Mouse (Mus musculus) skeletal muscle tissue, adult 2 months (tissue): ENCODE measurements around the gene Tspan14.

Experiments
- DNase-seq: peaks from one replicate; pipeline ENCODE4 v3.0.0-alpha.2; 2012; ENCODE audit warnings: low read depth, low spot score

Gene Tspan14

GRCm38 (mm10) chr14:40952715-40953114, 13.9 kb downstream of the Tspan14 start:
- DNase-seq = no peak

GRCm38 (mm10) chr14:40952301-40952700, 14.3 kb downstream of the Tspan14 start:
- no peak for DNase-seq

GRCm38 (mm10) chr14:40949730-40950614, 16.6 kb downstream of the Tspan14 start:
- DNase-seq = no peak

GRCm38 (mm10) chr14:40949047-40949446, 17.6 kb downstream of the Tspan14 start:
- DNase-seq = no peak

GRCm38 (mm10) chr14:40948522-40948921, 18.1 kb downstream of the Tspan14 start:
- DNase-seq = no peak

- no peak for DNase-seq
Observed at GRCm38 (mm10) chr14:40947431-40948394, 18.9 kb downstream of the Tspan14 start.

GRCm38 (mm10) chr14:40943802-40944201, 22.8 kb downstream of the Tspan14 start:
- no peak for DNase-seq

- DNase-seq = no peak
Observed at GRCm38 (mm10) chr14:40942429-40942828, 24.2 kb downstream of the Tspan14 start.

GRCm38 (mm10) chr14:40938380-40938987, 28.1 kb downstream of the Tspan14 start:
- DNase-seq = no peak

GRCm38 (mm10) chr14:40937052-40937451, 29.6 kb downstream of the Tspan14 start:
- no peak for DNase-seq

- DNase-seq = no peak
Observed at GRCm38 (mm10) chr14:40935481-40935880, 31.1 kb downstream of the Tspan14 start.

- DNase-seq = no peak
Observed at GRCm38 (mm10) chr14:40935054-40935453, 31.6 kb downstream of the Tspan14 start.

GRCm38 (mm10) chr14:40933328-40933727, 33.3 kb downstream of the Tspan14 start:
- DNase-seq = no peak

- no peak for DNase-seq
Observed at GRCm38 (mm10) chr14:40932225-40932624, 34.4 kb downstream of the Tspan14 start.

GRCm38 (mm10) chr14:40931115-40931829, 35.3 kb downstream of the Tspan14 start:
- no peak for DNase-seq

GRCm38 (mm10) chr14:40929943-40930342, 36.7 kb downstream of the Tspan14 start:
- DNase-seq = no peak

GRCm38 (mm10) chr14:40928897-40929296, 37.7 kb downstream of the Tspan14 start:
- DNase-seq = no peak

GRCm38 (mm10) chr14:40927041-40927440, 39.6 kb downstream of the Tspan14 start:
- DNase-seq = no peak

- DNase-seq = no peak
Observed at GRCm38 (mm10) chr14:40924378-40925113, 42.1 kb downstream of the Tspan14 start.

- no peak for DNase-seq
Observed at GRCm38 (mm10) chr14:40921241-40921640, 45.4 kb downstream of the Tspan14 start.
